Mouse (Mus musculus): ENCODE measurements around the gene Ddx18. TPM values are rescaled to one million over a fixed set of nuclear protein-coding genes. Genes with fewer than 3 reads are reported as not detected.

Gene Ddx18
- total RNA-seq (2022): 10 to 100 TPM; 19.1 to 24.4 (median 20.1) TPM

DNA sequence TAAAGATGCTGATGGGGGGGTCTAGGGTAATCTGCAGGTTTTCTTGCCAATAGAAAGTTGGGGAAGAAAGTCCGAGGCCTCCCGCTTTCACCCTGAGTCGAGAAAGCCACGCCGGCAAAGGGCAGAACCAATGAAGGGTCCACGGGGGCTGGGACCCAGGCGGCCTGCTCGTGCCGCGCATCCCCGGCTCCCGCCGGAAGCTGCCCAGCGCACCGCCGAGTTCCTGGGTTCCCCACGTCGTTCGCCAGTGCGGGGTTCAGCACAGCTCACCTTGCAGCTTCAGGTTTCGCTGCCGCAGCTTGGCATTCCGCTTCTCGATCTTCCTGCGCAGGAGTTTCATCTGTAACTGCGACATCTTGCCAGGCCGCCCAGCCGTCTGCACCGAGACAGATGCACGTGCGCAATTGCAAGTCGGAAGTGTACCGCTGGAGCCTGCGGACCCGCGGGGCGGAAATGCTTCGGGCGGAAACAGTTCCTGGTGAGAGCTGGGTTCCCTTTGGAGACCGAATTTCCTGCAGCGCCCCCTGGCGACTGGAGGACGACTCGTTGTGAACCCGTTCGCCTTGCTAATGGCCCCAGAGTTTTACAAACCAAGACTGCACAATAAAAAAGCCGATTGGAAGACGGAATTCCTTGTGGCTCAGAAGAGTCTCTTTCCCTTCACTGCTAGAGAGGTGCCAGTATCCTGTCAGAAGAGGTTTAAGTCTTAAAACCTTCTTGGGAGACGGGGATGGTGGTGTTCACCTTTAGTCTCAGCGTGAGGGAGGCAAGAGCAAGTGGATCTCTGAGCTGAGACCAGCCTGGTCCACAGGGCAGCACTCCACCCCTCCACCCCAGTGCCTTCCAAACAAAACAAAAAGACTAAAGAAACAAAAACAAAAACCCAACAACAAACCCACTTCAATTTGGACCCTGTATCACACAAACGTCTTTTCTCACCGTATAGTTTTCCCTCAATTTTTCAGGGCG is at the start of gene Ddx18:
Gene Ddx18, minus strand, starts transcription at position 469 of the 969 bp plus-strand sequence.
- DNase-seq (ENCODE audit: low spot score in 2 of 2): peak; percentile 84 to 87

DNA sequence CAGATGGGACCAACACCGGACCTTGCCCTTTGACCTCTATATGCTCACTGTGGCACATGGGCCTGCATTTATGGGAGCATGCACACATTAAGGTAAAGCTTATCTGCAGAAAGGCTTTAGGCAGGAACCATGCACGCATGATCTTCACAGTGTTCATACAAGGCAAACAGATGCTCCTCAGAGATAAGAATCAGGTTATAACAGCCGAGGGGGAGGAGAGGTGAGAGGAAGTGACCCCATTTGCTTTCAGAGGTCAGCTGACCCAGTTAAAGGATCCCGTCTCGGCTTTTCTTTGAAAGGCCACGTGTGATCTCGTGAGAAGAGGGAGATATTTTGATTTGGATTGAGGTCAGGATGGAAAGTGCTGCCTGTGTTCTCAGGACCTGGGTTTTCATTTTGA is 40.2 kb upstream of the Ddx18 start:
- DNase-seq (ENCODE audit: low spot score in 2 of 2): no peak

DNA sequence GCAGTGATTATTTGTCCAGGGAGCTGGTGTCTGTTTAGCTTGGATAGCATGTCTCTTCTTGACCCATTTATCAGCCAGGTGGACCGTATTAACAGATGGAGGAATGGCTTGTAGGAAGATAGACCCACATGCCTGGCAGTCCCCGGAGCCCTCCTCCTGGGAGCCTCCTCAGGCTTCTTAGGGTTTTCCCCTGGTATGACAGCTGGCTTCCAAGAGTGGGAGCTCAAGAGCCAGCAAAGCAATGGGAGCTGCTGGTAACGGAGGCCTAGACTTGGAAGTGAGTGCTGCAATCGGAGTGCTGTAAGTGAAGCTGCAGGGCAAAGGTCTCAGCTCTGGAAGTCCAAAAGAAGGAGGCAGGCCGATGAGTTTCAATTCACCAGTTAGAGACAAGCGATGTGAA is 37.3 kb upstream of the Ddx18 start:
- peak; percentile 6 to 8 for DNase-seq (ENCODE audit: low spot score in 2 of 2)

DNA sequence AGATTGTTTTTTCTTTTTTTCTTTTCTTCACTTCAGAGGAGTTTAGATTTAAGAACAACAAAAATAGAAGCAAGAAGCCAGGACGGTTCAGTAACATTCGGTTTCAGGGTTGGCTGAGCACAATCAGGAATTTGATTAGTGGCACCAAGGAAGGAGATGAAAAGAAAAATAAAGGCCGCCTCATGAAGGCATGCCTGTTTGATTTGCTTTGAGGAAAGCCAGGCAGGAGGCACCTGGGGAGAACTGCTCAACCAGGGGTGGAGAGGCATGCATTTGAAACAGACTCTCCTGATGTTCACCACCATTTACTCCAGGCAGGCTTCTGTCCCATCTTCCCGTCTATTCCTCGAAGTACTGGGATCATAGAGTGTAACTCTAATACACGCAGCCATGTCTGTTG is 34.1 kb upstream of the Ddx18 start:
- no peak for DNase-seq (ENCODE audit: low spot score in 2 of 2)

DNA sequence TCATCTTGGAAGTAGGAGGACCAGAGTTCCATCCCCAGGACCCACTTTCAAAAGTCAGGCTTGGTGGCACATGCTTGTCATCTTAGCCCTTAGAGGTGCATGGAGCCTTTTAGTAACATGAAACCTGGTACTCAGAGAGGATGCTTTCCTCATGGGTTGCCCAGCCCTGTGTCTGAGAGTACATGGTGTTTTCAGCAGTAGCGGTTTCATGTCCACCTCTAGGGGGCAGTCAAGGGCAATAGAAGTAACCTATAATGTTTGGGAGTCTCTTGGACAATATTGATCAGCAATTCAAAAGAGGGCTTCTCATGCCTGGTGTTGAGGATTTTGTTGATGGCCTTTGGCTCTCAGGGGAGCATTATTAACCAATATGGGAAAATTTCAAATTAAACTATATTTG is 33.3 kb upstream of the Ddx18 start:
- DNase-seq (ENCODE audit: low spot score in 2 of 2): no peak

DNA sequence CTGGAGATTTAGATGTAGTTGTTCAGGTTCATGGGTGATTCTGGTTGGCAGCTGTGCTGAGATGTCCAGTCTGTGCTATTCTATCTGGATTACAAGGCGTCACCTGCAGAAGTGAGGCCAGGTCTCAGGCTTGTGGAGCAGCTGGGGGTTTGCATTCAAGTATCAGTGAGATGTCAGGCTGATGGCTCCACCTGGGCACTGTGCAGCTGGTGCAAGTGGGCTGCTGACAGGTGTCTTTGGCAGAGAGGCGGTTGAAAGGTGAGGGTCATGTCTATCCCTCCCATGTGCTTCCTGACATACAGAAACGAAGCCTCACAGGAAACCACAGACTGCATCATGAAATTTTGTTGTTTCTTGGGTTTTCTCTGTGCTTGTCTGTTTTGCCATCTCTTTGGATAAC is 30.6 kb upstream of the Ddx18 start:
- no peak for DNase-seq (ENCODE audit: low spot score in 2 of 2)

DNA sequence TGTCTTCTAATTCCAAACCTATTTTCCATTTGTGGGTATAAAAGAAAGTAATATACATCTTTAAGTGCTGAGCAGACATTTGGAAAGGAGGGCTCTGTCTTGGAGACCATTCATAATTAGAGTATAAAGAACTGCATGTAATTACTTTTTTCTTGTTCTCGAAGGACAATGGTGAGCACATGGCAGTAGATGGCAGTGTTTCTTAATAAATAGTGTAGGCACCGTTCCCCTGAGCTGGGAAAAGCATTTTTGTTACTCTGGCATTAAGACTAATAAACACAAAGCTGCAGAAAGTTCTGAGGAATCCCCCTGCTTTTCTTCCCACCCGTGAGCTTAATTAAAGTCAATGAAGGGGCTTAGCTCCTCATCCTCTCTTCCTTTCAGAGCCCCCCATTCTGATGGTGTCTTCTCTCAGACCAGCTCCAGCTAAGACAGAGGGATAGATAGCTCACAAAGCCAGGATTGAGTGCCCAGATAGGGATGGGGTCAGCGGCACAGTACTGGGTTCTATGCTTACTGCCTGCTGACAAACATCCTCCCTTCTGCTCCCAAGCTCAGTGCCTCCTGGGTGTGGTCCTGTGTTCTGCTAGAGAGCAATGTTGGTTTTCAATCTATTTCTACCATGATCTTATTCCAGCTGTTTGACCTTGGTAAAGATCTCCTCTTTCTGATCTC is 29.3 kb upstream of the Ddx18 start:
- DNase-seq (ENCODE audit: low spot score in 2 of 2): no peak

DNA sequence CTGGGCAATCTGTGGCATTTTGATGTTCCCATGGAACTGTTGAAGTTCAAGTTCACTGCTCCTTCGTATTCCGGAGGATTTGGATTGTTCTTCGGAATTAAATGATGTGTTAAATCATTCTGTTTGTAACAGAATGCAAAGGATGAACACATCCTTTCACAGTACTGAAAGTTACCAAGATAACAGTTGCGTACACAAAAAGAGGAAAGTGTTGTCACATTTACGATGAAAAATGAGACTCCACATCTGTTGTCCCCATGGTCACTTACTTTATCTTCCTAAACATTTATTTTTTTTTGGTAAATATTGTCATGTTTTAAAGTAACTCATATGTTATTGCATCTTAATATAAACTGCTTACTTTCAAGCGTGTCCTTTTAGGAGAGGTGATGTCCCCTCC is 17.0 kb upstream of the Ddx18 start:
- no peak for DNase-seq (ENCODE audit: low spot score in 2 of 2)

DNA sequence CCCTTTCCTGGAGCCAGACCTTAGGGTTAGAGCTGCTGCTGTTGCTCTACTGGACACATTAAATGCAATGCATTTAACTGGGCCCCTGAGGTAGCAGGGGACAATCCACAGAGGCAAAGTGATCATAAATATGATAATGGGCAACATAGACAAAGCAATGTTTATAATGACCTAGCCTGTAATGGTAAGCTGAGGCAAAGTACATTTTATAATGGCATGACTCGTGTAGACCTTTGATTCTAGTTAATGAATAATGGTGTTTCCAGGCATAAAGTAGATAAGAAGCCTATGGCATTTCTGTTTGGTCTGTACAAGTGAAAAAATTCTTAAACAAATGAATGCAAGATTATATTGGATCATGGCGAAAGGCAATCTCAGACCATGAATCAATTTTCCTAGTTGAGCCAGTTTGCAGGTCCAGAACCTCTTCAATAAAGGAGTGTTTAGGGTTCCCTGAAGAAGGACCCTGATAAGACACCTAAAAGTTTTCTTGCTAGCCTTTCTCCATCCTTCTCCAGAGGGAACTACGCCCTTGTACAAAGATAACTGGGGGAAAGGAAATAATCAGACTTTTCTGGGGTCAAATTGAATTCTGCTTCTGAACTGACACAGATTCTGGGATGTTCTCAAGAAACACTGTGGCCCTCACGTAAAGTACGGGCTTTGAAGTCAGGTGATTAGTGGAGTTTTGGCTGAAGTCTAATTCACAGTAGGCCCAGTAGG is 13.5 kb upstream of the Ddx18 start:
- DNase-seq (ENCODE audit: low spot score in 2 of 2): no peak

DNA sequence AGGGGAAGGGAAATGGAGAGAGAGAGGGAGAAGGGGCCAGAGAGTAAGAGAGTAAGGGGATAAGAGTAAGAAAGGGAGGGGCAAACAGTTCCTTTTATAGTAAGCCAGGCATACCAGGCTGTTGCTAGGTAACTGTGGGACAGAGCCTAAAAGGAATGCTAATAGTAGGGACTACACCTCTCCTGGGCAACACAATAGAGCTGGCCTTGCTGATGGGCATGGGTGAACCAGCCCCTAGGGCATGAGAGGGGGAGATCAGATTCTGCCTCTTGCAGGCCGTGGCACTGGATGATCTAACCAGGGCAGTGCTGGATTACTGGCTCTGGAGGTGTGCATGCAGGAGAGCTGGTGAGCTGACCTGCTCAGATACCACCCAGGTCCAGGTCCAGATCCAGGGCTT is 9.7 kb upstream of the Ddx18 start:
- DNase-seq (ENCODE audit: low spot score in 2 of 2): no peak

DNA sequence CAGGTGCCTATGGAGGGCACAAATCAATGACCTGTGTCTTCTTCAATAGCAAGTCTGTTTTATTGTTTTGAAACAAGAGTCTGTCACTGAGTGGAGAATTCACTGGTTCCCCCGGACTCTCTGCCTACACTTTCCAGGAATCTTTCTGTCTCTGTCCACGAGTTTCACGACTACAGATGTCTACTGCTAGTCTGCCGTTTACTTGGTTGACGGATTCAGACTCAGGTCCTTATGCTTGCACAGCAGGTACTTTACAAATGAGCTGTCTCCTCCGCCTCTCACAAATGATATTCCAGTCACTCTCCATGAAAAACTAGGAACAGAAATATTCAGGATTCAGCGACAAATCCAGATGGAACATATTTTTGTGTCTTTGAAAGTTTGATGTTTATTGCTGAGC is 2.7 kb upstream of the Ddx18 start:
- DNase-seq (ENCODE audit: low spot score in 2 of 2): no peak

DNA sequence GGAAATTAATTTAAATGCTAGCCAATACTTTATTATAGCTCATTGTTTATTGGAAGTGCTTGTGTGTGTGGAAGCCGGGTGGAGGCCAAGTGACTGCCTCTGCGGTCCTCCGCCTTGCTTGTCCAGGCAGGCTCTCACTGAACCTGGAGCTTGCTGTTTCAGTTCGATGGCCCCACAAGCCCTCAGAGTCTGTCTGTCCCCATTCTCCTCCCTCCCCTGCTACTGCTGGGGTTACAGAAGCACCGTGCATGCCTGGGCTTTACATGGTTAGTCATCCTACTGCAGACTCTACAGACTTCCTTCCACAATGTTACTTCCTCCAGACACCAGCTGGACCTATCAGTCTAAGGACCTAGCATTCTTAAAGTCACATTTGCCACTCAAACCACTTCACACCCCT is 9.9 kb downstream of the Ddx18 start:
- no peak for DNase-seq (ENCODE audit: low spot score in 2 of 2)

DNA sequence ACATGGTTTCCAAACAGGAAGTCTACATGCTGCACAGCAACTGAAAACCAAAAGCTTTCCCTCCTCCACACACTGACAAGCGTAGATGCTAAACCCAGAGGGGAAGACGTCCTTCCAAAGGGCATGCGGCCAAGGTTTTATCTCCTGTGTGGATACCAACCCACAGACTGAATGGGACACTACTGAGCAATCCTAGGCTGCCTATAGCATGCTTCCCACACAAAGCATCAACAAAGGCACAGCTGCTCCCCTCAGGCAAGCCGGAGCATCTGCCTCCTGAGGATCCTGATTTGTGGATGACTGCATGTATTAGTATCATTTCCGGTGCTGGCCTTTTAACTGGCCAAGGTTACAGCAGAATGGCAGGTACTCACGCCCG is 16.3 kb downstream of the Ddx18 start:
- no peak for DNase-seq (ENCODE audit: low spot score in 2 of 2)

DNA sequence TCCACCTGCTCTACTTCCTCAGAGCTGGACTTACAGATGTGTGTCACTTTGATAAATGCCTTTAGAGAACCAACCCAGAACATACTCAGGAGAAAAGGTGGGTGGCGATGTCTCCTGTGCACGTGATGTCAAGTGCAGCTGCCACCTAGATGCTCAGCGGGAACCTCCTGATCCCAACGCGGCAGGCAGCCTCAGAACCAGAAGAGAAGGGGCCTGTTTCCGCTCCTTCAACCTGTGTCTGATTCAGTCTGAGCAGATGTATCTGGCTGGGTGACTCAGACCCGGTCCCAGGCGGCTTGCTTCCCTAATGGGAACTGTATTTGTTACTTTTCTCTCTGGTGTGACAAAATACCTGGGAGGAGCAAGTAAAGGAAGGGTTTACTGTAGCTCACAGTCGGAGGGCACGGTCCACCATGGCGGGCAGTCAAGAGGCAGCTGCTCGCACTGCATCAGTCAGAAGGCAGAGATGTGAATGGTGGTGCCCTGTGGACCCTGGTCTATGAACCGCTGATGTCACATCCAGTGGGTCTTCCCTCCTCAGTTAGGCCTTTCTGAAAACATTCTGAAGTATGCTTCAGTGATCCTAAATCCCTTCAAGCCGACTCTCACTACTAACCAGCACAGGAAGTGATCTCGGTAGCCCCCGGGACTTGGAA is 16.9 kb downstream of the Ddx18 start:
- DNase-seq (ENCODE audit: low spot score in 2 of 2): no peak

DNA sequence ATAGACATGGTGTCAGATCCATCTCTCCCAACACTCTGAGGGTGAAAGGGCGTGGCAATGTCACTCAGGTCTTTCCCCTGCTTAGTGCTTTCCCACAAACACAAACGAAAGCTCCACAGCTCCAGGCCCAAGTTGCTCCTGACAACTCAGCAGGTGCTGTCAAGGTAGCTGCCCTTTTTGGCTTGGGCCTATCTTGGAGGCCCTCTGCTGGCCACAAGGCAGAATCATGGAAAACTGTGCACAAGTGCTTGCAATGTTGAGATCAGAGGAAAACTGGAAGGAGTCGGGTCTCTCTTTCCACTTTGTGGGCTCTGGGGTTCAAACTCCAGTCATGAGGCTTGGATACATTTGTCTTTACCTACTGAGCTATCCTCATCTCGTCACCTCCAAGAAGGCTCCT is 18.3 kb downstream of the Ddx18 start:
- DNase-seq (ENCODE audit: low spot score in 2 of 2): no peak

DNA sequence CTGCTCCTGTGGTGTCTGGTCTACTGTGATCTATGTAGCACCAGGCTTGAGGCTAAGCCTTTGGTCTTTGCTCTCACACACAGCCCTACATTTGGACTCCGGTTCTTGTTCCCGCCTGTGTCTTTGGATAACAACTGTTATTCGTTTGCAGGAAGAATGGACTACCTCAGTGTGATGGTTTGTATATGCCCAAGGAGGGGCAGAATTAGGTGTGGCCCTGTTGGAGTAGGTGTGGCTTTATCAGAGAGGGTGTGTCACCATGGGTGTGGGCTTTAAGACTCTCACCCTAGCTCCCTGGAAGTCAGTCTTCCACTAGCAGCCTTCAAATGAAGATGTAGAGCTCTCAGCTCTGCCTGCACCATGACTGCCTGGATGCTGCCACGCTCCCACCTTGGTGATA is 19.1 kb downstream of the Ddx18 start:
- no peak for DNase-seq (ENCODE audit: low spot score in 2 of 2)

DNA sequence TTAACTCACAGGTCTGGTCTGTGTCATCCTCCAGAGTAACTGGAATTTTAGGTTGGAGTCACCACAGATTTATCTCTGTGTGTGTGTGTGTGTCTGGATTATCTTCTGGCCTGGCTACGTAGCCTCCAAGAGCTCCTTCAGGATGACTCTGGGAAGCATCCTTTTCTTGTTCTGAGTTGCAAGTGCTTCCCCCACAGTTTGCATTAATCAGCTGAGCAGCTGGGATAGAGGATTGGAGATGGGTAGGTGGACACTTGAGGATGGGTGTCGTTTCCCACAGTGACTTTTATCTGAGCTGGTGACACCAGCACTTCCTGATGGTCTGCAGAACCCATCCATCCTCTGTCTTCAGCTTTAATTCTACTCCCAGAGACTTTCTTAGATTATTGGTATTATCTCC is 20.9 kb downstream of the Ddx18 start:
- no peak for DNase-seq (ENCODE audit: low spot score in 2 of 2)

DNA sequence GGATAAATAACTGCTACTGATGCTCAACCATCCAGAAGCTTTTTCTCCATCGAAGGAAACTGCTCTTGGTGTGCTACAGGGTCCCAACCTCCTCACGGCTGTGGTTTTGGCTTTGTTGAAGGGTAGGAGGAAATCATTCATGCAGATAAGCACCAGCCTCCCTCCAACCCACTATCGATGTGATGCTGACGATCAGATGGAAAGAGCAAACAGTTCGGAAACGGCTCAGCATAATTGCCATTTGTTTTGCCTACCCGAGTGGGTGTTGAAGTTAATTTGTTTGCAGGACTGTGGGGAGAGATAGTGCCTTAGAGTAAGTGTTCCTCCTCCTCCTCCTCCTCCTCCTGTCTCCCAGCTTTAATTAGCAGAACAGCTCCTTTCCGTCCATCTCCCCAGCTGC is 27.4 kb downstream of the Ddx18 start:
- no peak for DNase-seq (ENCODE audit: low spot score in 2 of 2)

DNA sequence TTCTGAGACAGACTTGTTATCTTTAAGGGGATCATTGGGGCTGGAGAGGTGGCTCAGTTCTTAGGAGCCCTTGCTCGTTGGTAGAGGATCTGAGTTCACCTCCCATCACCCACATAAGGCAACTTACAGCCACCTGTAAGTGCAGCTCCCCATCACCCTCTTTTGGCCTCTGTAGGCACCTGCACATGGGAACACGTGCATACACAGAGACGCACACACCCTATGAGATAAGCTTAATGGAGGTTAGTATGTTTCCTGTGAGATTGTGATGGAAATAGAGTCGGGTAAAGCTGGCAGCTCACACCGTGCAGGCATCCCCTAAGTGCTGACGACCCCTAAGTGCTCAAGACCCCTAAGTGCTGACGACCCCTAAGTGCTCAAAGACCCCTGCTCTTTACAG is 36.4 kb downstream of the Ddx18 start:
- no peak for DNase-seq (ENCODE audit: low spot score in 2 of 2)

DNA sequence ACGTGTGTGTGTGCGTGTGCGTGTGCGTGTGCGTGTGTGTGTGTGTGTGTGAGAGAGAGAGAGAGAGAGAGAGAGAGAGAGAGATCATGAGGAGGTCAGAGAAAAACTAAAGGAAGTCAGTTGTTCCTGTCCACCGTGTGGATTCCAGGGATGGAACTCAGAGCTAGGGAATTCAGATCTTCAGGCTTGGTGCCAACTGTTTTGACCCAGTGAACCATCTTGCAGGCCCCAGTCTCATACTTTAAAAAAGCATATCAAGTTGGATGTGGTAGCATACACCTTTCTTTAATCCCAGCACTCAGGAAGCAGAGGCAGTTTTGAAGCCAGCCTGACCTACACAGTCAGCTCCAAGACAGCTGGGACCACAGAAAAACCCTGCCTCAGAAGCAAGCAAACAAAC is 38.5 kb downstream of the Ddx18 start:
- DNase-seq (ENCODE audit: low spot score in 2 of 2): no peak

DNA sequence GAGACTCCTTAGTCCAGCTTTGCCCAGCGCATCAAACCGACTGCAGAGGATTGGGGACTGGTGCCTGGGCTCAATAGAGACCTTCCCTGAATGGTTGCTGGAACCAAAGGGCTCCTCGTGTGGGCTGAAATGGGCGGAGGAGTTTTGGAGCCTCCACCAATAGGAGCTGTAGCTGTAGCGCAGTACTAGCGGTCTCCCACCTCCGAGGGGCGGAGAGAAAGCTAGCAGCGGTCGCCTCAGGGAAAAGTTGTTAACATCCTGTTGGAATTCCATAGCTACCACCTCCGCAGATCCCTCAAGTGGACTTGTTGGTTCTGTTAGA is 39.4 kb downstream of the Ddx18 start, which contains the start of gene Htr5b:
Gene Htr5b, minus strand, starts transcription at position 67 of the 322 bp plus-strand sequence.
- DNase-seq (ENCODE audit: low spot score in 2 of 2): no peak

Measured in gastrocnemius, adult 8-10 months (tissue).